Mouse (Mus musculus): Measurements from ENCODE around the gene Camta1.

Gene Camta1

GRCm38 (mm10) chr4:151458686-151459085, 403.0 kb downstream of the Camta1 start:
- no peaks in the 10 kb centered on the region for H3K36me3 ChIP-seq (ENCODE audit: control insufficient read depth, insufficient read depth, low read length, poor library complexity, severe bottlenecking)
- no peak for DNase-seq (ENCODE audit: low read depth, low spot score)
- H3K27me3 ChIP-seq (ENCODE audit: control insufficient read depth, insufficient read depth, low read length, poor library complexity, severe bottlenecking): no peaks in the 10 kb centered on the region

- Histone ChIP-seq H3K36me3 (ENCODE audit: control insufficient read depth, insufficient read depth, low read length, poor library complexity, severe bottlenecking) (no peaks in the 10 kb centered on the region), H3K27me3 (ENCODE audit: control insufficient read depth, insufficient read depth, low read length, poor library complexity, severe bottlenecking) (no peaks in the 10 kb centered on the region)
- no peak for DNase-seq (ENCODE audit: low read depth, low spot score)
Measured at GRCm38 (mm10) chr4:151454611-151455010, 407.1 kb downstream of the Camta1 start.

- no peak for DNase-seq (ENCODE audit: low read depth, low spot score)
- Histone ChIP-seq H3K36me3 (ENCODE audit: control insufficient read depth, insufficient read depth, low read length, poor library complexity, severe bottlenecking) (no peaks in the 10 kb centered on the region), H3K27me3 (ENCODE audit: control insufficient read depth, insufficient read depth, low read length, poor library complexity, severe bottlenecking) (no peaks in the 10 kb centered on the region)
Measured at GRCm38 (mm10) chr4:151454065-151454464, 407.6 kb downstream of the Camta1 start.

GRCm38 (mm10) chr4:151451885-151452284, 409.8 kb downstream of the Camta1 start:
- Histone ChIP-seq H3K36me3 (ENCODE audit: control insufficient read depth, insufficient read depth, low read length, poor library complexity, severe bottlenecking) (no peaks in the 10 kb centered on the region), H3K27me3 (ENCODE audit: control insufficient read depth, insufficient read depth, low read length, poor library complexity, severe bottlenecking) (no peaks in the 10 kb centered on the region)
- no peak for DNase-seq (ENCODE audit: low read depth, low spot score)

GRCm38 (mm10) chr4:151449981-151450380, 411.7 kb downstream of the Camta1 start:
- Histone ChIP-seq H3K27me3 (ENCODE audit: control insufficient read depth, insufficient read depth, low read length, poor library complexity, severe bottlenecking) (no peaks in the 10 kb centered on the region), H3K36me3 (ENCODE audit: control insufficient read depth, insufficient read depth, low read length, poor library complexity, severe bottlenecking) (no peaks in the 10 kb centered on the region)
- no peak for DNase-seq (ENCODE audit: low read depth, low spot score)

GRCm38 (mm10) chr4:151448341-151448740, 413.3 kb downstream of the Camta1 start:
- Histone ChIP-seq H3K27me3 (ENCODE audit: control insufficient read depth, insufficient read depth, low read length, poor library complexity, severe bottlenecking) (no peaks in the 10 kb centered on the region), H3K36me3 (ENCODE audit: control insufficient read depth, insufficient read depth, low read length, poor library complexity, severe bottlenecking) (no peaks in the 10 kb centered on the region)
- no peak for DNase-seq (ENCODE audit: low read depth, low spot score)

- H3K27me3 ChIP-seq (ENCODE audit: control insufficient read depth, insufficient read depth, low read length, poor library complexity, severe bottlenecking): no peaks in the 10 kb centered on the region
- no peaks in the 10 kb centered on the region for H3K36me3 ChIP-seq (ENCODE audit: control insufficient read depth, insufficient read depth, low read length, poor library complexity, severe bottlenecking)
- no peak for DNase-seq (ENCODE audit: low read depth, low spot score)
Measured at GRCm38 (mm10) chr4:151444665-151445064, 417.0 kb downstream of the Camta1 start.

GRCm38 (mm10) chr4:151438561-151438960, 423.1 kb downstream of the Camta1 start:
- Histone ChIP-seq H3K36me3 (ENCODE audit: control insufficient read depth, insufficient read depth, low read length, poor library complexity, severe bottlenecking) (no peaks in the 10 kb centered on the region), H3K27me3 (ENCODE audit: control insufficient read depth, insufficient read depth, low read length, poor library complexity, severe bottlenecking) (no peaks in the 10 kb centered on the region)
- no peak for DNase-seq (ENCODE audit: low read depth, low spot score)

GRCm38 (mm10) chr4:151437859-151438258, 423.8 kb downstream of the Camta1 start:
- DNase-seq (ENCODE audit: low read depth, low spot score): no peak

GRCm38 (mm10) chr4:151425133-151425532, 436.5 kb downstream of the Camta1 start:
- Histone ChIP-seq H3K36me3 (ENCODE audit: control insufficient read depth, insufficient read depth, low read length, poor library complexity, severe bottlenecking) (no peaks in the 10 kb centered on the region), H3K27me3 (ENCODE audit: control insufficient read depth, insufficient read depth, low read length, poor library complexity, severe bottlenecking) (no peaks in the 10 kb centered on the region)
- DNase-seq (ENCODE audit: low read depth, low spot score): no peak

More at GRCm38 (mm10) chr4:151437859-151438258, 423.8 kb downstream of the Camta1 start:
- H3K27me3 ChIP-seq (ENCODE audit: control insufficient read depth, insufficient read depth, low read length, poor library complexity, severe bottlenecking): no peaks in the 10 kb centered on the region
- H3K36me3 ChIP-seq (ENCODE audit: control insufficient read depth, insufficient read depth, low read length, poor library complexity, severe bottlenecking): no peaks in the 10 kb centered on the region

- Histone ChIP-seq H3K27me3 (ENCODE audit: control insufficient read depth, insufficient read depth, low read length, poor library complexity, severe bottlenecking) (no peaks in the 10 kb centered on the region), H3K36me3 (ENCODE audit: control insufficient read depth, insufficient read depth, low read length, poor library complexity, severe bottlenecking) (no peaks in the 10 kb centered on the region)
- DNase-seq (ENCODE audit: low read depth, low spot score): no peak
Measured at GRCm38 (mm10) chr4:151422922-151423321, 438.8 kb downstream of the Camta1 start.

GRCm38 (mm10) chr4:151422361-151422760, 439.3 kb downstream of the Camta1 start:
- no peaks in the 10 kb centered on the region for H3K36me3 ChIP-seq (ENCODE audit: control insufficient read depth, insufficient read depth, low read length, poor library complexity, severe bottlenecking)

GRCm38 (mm10) chr4:151418344-151418875, 443.3 kb downstream of the Camta1 start:
- no peak for DNase-seq (ENCODE audit: low read depth, low spot score)
- Histone ChIP-seq H3K27me3 (ENCODE audit: control insufficient read depth, insufficient read depth, low read length, poor library complexity, severe bottlenecking) (no peaks in the 10 kb centered on the region), H3K36me3 (ENCODE audit: control insufficient read depth, insufficient read depth, low read length, poor library complexity, severe bottlenecking) (no peaks in the 10 kb centered on the region)

More at GRCm38 (mm10) chr4:151422361-151422760, 439.3 kb downstream of the Camta1 start:
- H3K27me3 ChIP-seq (ENCODE audit: control insufficient read depth, insufficient read depth, low read length, poor library complexity, severe bottlenecking): no peaks in the 10 kb centered on the region
- DNase-seq (ENCODE audit: low read depth, low spot score): no peak

GRCm38 (mm10) chr4:151415812-151416211, 445.9 kb downstream of the Camta1 start:
- H3K27me3 ChIP-seq (ENCODE audit: control insufficient read depth, insufficient read depth, low read length, poor library complexity, severe bottlenecking): no peaks in the 10 kb centered on the region
- DNase-seq (ENCODE audit: low read depth, low spot score): no peak
- no peaks in the 10 kb centered on the region for H3K36me3 ChIP-seq (ENCODE audit: control insufficient read depth, insufficient read depth, low read length, poor library complexity, severe bottlenecking)

GRCm38 (mm10) chr4:151415376-151415775, 446.3 kb downstream of the Camta1 start:
- no peak for DNase-seq (ENCODE audit: low read depth, low spot score)
- Histone ChIP-seq H3K36me3 (ENCODE audit: control insufficient read depth, insufficient read depth, low read length, poor library complexity, severe bottlenecking) (no peaks in the 10 kb centered on the region), H3K27me3 (ENCODE audit: control insufficient read depth, insufficient read depth, low read length, poor library complexity, severe bottlenecking) (no peaks in the 10 kb centered on the region)

- no peaks in the 10 kb centered on the region for H3K27me3 ChIP-seq (ENCODE audit: control insufficient read depth, insufficient read depth, low read length, poor library complexity, severe bottlenecking)
- no peaks in the 10 kb centered on the region for H3K36me3 ChIP-seq (ENCODE audit: control insufficient read depth, insufficient read depth, low read length, poor library complexity, severe bottlenecking)
- no peak for DNase-seq (ENCODE audit: low read depth, low spot score)
Measured at GRCm38 (mm10) chr4:151414952-151415351, 446.7 kb downstream of the Camta1 start.
